Mouse (Mus musculus): ENCODE measurements around the gene Tmed11. TPM values are rescaled to one million over a fixed set of nuclear protein-coding genes. Genes with fewer than 3 reads are reported as not detected.
"Not testable (repeated sequence)": the region's sequence is repeated elsewhere in the genome, so short reads cannot be mapped to it uniquely, and the experiment has no call there.

The Tmed11 gene
- polyA plus RNA-seq, 1 experiment from 2014 or later = not detected

DNA sequence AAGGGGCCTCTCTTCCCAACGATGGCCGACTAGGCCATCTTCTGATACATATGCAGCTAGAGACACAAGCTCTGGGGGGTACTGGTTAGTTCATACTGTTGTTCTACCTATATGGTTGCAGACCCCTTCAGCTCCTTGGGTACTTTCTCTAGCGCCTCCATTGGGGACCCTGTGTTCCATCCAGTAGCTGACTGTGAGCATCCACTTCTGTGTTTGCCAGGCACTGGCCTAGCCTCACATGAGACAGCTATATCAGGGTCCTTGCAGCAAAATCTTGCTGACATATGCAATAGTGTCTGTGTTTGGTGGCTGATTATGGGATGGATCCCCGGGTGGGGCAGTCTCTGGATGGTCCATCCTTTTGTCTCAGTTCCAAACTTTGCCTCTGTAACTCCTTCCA lies 43.9 kb downstream of the Tmed11 start:
- not testable (repeated sequence) for H3K4me1 ChIP-seq (ENCODE audit: control insufficient read depth, insufficient read depth, low read length); H3K4me3 ChIP-seq (ENCODE audit: low read depth, low read length); H3K27me3 ChIP-seq (ENCODE audit: control insufficient read depth, insufficient read depth, low read length); H3K27ac ChIP-seq (ENCODE audit: low read depth, low read length); H3K4me2 ChIP-seq (ENCODE audit: low read depth, low read length); H3K9ac ChIP-seq (replicated peaks; ENCODE audit: low read depth, low read length); ATAC-seq (ENCODE audit: low read depth); H3K36me3 ChIP-seq (ENCODE audit: control insufficient read depth, insufficient read depth, low read length); H3K9me3 ChIP-seq (ENCODE audit: control insufficient read depth, low read length)
- 89% methylated on average over 4 of the region's 4 CpGs for WGBS

- no peaks in the 10 kb centered on the region for H3K4me1 ChIP-seq (ENCODE audit: control insufficient read depth, insufficient read depth, low read length)
- H3K36me3 ChIP-seq (ENCODE audit: control insufficient read depth, insufficient read depth, low read length) = no peaks in the 10 kb centered on the region
- H3K4me2 ChIP-seq (ENCODE audit: low read depth, low read length) = no peak overlapping the region
- no peak overlapping the region for H3K9ac ChIP-seq (replicated peaks; ENCODE audit: low read depth, low read length)
- 81% methylated on average over 5 of the region's 5 CpGs for WGBS
- no peaks in the 10 kb centered on the region for H3K9me3 ChIP-seq (ENCODE audit: control insufficient read depth, low read length)
- ATAC-seq (ENCODE audit: low read depth) = no peak
- no peak overlapping the region for H3K4me3 ChIP-seq (ENCODE audit: low read depth, low read length)
- no peak overlapping the region for H3K27ac ChIP-seq (ENCODE audit: low read depth, low read length)
- H3K27me3 ChIP-seq (ENCODE audit: control insufficient read depth, insufficient read depth, low read length) = no peaks in the 10 kb centered on the region
These were observed 44.6 kb downstream of the Tmed11 start for GRCm38 (mm10) chr5:108750328-108751210.

- H3K9ac ChIP-seq (replicated peaks; ENCODE audit: low read depth, low read length) = no peak overlapping the region
- no peak for ATAC-seq (ENCODE audit: low read depth)
- H3K36me3 ChIP-seq (ENCODE audit: control insufficient read depth, insufficient read depth, low read length) = no peaks in the 10 kb centered on the region
- H3K4me2 ChIP-seq (ENCODE audit: low read depth, low read length) = no peak overlapping the region
- H3K9me3 ChIP-seq (ENCODE audit: control insufficient read depth, low read length) = no peaks in the 10 kb centered on the region
- no peaks in the 10 kb centered on the region for H3K27me3 ChIP-seq (ENCODE audit: control insufficient read depth, insufficient read depth, low read length)
- no peak overlapping the region for H3K4me3 ChIP-seq (ENCODE audit: low read depth, low read length)
- no peak overlapping the region for H3K27ac ChIP-seq (ENCODE audit: low read depth, low read length)
- WGBS = 86% methylated on average over 3 of the region's 3 CpGs
- no peaks in the 10 kb centered on the region for H3K4me1 ChIP-seq (ENCODE audit: control insufficient read depth, insufficient read depth, low read length)
These were observed 50.5 kb downstream of the Tmed11 start for GRCm38 (mm10) chr5:108744629-108745028.

GRCm38 (mm10) chr5:108743856-108744255 lies 51.3 kb downstream of the Tmed11 start:
- no peaks in the 10 kb centered on the region for H3K9me3 ChIP-seq (ENCODE audit: control insufficient read depth, low read length)
- no peak for ATAC-seq (ENCODE audit: low read depth)
- no peak overlapping the region for H3K27ac ChIP-seq (ENCODE audit: low read depth, low read length)
- WGBS = 58% methylated on average over 2 of the region's 2 CpGs
- H3K27me3 ChIP-seq (ENCODE audit: control insufficient read depth, insufficient read depth, low read length) = no peaks in the 10 kb centered on the region
- no peak overlapping the region for H3K4me3 ChIP-seq (ENCODE audit: low read depth, low read length)
- no peaks in the 10 kb centered on the region for H3K36me3 ChIP-seq (ENCODE audit: control insufficient read depth, insufficient read depth, low read length)
- no peak overlapping the region for H3K9ac ChIP-seq (replicated peaks; ENCODE audit: low read depth, low read length)
- no peak overlapping the region for H3K4me2 ChIP-seq (ENCODE audit: low read depth, low read length)
- no peaks in the 10 kb centered on the region for H3K4me1 ChIP-seq (ENCODE audit: control insufficient read depth, insufficient read depth, low read length)

GRCm38 (mm10) chr5:108742596-108742995 lies 52.6 kb downstream of the Tmed11 start:
- WGBS = 67% methylated on average over 2 of the region's 2 CpGs
- Histone ChIP-seq H3K4me2 (ENCODE audit: low read depth, low read length) (no peak overlapping the region), H3K27ac (ENCODE audit: low read depth, low read length) (no peak overlapping the region), H3K27me3 (ENCODE audit: control insufficient read depth, insufficient read depth, low read length) (no peaks in the 10 kb centered on the region), H3K4me1 (ENCODE audit: control insufficient read depth, insufficient read depth, low read length) (no peaks in the 10 kb centered on the region), H3K4me3 (ENCODE audit: low read depth, low read length) (no peak overlapping the region), H3K9ac (replicated peaks; ENCODE audit: low read depth, low read length) (no peak overlapping the region), H3K36me3 (ENCODE audit: control insufficient read depth, insufficient read depth, low read length) (no peaks in the 10 kb centered on the region), H3K9me3 (ENCODE audit: control insufficient read depth, low read length) (no peaks in the 10 kb centered on the region)
- ATAC-seq (ENCODE audit: low read depth) = no peak

- no peaks in the 10 kb centered on the region for H3K27me3 ChIP-seq (ENCODE audit: control insufficient read depth, insufficient read depth, low read length)
- H3K4me3 ChIP-seq (ENCODE audit: low read depth, low read length) = no peak overlapping the region
- H3K4me1 ChIP-seq (ENCODE audit: control insufficient read depth, insufficient read depth, low read length) = no peaks in the 10 kb centered on the region
- 87% methylated on average over 2 of the region's 2 CpGs for WGBS
- no peak overlapping the region for H3K4me2 ChIP-seq (ENCODE audit: low read depth, low read length)
- no peaks in the 10 kb centered on the region for H3K9me3 ChIP-seq (ENCODE audit: control insufficient read depth, low read length)
- H3K9ac ChIP-seq (replicated peaks; ENCODE audit: low read depth, low read length) = no peak overlapping the region
- H3K36me3 ChIP-seq (ENCODE audit: control insufficient read depth, insufficient read depth, low read length) = no peaks in the 10 kb centered on the region
- ATAC-seq (ENCODE audit: low read depth) = no peak
- H3K27ac ChIP-seq (ENCODE audit: low read depth, low read length) = no peak overlapping the region
These were observed 53.3 kb downstream of the Tmed11 start for GRCm38 (mm10) chr5:108741844-108742243.

DNA sequence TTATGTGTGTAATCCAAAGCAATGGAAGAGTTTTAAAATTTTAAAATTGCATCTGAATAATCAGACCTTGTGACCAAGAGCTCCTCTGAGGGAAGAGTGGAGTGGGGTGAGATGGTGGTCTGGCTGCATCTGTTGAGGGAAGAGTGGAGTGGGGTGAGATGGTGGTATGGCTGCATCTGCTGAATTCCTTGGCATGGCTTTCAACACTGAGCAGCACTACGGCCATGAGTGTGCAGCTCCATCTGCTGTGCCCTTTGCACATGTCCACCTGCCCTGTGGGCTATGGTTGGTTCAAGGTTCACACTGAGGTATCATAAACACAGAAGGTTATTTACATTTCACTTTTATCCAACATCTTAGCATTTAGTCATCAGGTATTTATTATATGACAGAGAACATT lies 67.7 kb downstream of the Tmed11 start:
- Histone ChIP-seq H3K4me2 (ENCODE audit: low read depth, low read length) (no peak overlapping the region), H3K9me3 (ENCODE audit: control insufficient read depth, low read length) (no peaks in the 10 kb centered on the region), H3K4me3 (ENCODE audit: low read depth, low read length) (no peak overlapping the region), H3K9ac (replicated peaks; ENCODE audit: low read depth, low read length) (no peak overlapping the region), H3K36me3 (ENCODE audit: control insufficient read depth, insufficient read depth, low read length) (no peaks in the 10 kb centered on the region), H3K27ac (ENCODE audit: low read depth, low read length) (no peak overlapping the region), H3K27me3 (ENCODE audit: control insufficient read depth, insufficient read depth, low read length) (no peaks in the 10 kb centered on the region), H3K4me1 (ENCODE audit: control insufficient read depth, insufficient read depth, low read length) (no peaks in the 10 kb centered on the region)
- ATAC-seq (ENCODE audit: low read depth) = no peak
- 90% methylated on average over 1 of the region's 1 CpGs for WGBS

Other genes starting within 250 kb of the Tmed11 start
- 205 and 253 TPM in 2 replicates for gene Cplx1, start 245.3 kb downstream of the Tmed11 start, polyA plus RNA-seq (2014; fragmentation: Nextera tagmentation; extraction: Ambion mirVana)
- gene Gak, start 165.6 kb downstream of the Tmed11 start, polyA plus RNA-seq (2014; fragmentation: Nextera tagmentation; extraction: Ambion mirVana) = 42.4 and 49.9 TPM in 2 replicates
- 29.4 and 30.8 TPM in 2 replicates for gene Tmem175, start 165.6 kb downstream of the Tmed11 start, polyA plus RNA-seq (2014; fragmentation: Nextera tagmentation; extraction: Ambion mirVana)
- 11.7 and 12.2 TPM in 2 replicates for gene Idua, start 135.0 kb downstream of the Tmed11 start, polyA plus RNA-seq (2014; fragmentation: Nextera tagmentation; extraction: Ambion mirVana)
- 25.5 and 28.7 TPM in 2 replicates for gene Dgkq, start 125.7 kb downstream of the Tmed11 start, polyA plus RNA-seq (2014; fragmentation: Nextera tagmentation; extraction: Ambion mirVana)
- 2.6 and 3.3 TPM in 2 replicates for gene Slc26a1, start 119.8 kb downstream of the Tmed11 start, polyA plus RNA-seq (2014; fragmentation: Nextera tagmentation; extraction: Ambion mirVana)
- 6.5 and 7.0 TPM in 2 replicates for gene Fgfrl1, start 103.0 kb downstream of the Tmed11 start, polyA plus RNA-seq (2014; fragmentation: Nextera tagmentation; extraction: Ambion mirVana)
- gene Rnf212, start 20.4 kb downstream of the Tmed11 start, polyA plus RNA-seq (2014; fragmentation: Nextera tagmentation; extraction: Ambion mirVana) = not detected in 2 replicates
- gene Vmn2r8, start 13.5 kb upstream of the Tmed11 start, polyA plus RNA-seq (2014; fragmentation: Nextera tagmentation; extraction: Ambion mirVana) = not detected in 2 replicates
- not detected in 2 replicates for gene Vmn2r9, start 57.2 kb upstream of the Tmed11 start, polyA plus RNA-seq (2014; fragmentation: Nextera tagmentation; extraction: Ambion mirVana)
- not detected in 2 replicates for gene Vmn2r10, start 211.2 kb upstream of the Tmed11 start, polyA plus RNA-seq (2014; fragmentation: Nextera tagmentation; extraction: Ambion mirVana)

All from neural tube, embryonic 14.5 days (tissue).